In genomic region chr15:30646501-30647431, GRCm38 (mm10) we compare ENCODE assay signal across 8 mouse cellular contexts.
DNase-seq lines count a peak whose midpoint lies in the region; ATAC-seq and TF ChIP-seq lines count a peak whose summit lies in the region.

No protein-coding gene starts in this region.

- no peak for DNase-seq in liver, adult 2 months (ENCODE audit: extremely low read depth, low read depth, low spot score)
- no peak for DNase-seq in liver
- DNase-seq in cerebellum, adult 8-10 months = peak; percentile 54
- peak; percentile 31 to 40 for DNase-seq in frontal cortex, postnatal 10 days (ENCODE audit: low spot score in 2 of 2)
- DNase-seq in left cerebral cortex, adult 2 months (ENCODE audit: extremely low spot score in 1 of 2, low spot score in 2 of 2) = peak; percentile 37 to 43
- peak; percentile 53 for DNase-seq in right cerebral cortex, postnatal 4 days
- DNase-seq in ovary, postnatal 36 days (ENCODE audit: low spot score) = no peak

- peak; percentile 29 for ATAC-seq in megakaryocyte, adult 5-6 weeks (ENCODE audit: poor library complexity, severe bottlenecking)

- no peak overlapping the region for H3K9ac ChIP-seq in liver, adult 2 months (ENCODE audit: low read depth, low read length)

- H3K79me2 ChIP-seq in liver, adult 2 months (ENCODE audit: control insufficient read depth, insufficient read depth, low read length) = no peaks in the 10 kb centered on the region

- peaks cover 7% of the 10 kb centered on the region for H3K27me3 ChIP-seq in liver, adult 2 months (ENCODE audit: control insufficient read depth, insufficient read depth, low read length)

- intact Hi-C loops in left cerebral cortex, adult 2 months (cut with DNase I) = loop anchor here (5.0 kb wide), 2 partner anchors 96 to 219 kb away; no protein-coding TSS in a partner anchor

- H3K4me1 ChIP-seq in liver, adult 2 months (ENCODE audit: control insufficient read depth, insufficient read depth, low read length) = no peaks in the 10 kb centered on the region

- H3K36me3 ChIP-seq in liver, adult 2 months (ENCODE audit: control insufficient read depth, insufficient read depth, low read length) = no peaks in the 10 kb centered on the region

- TF ChIP-seq CTCF in liver, adult 2 months (IDR thresholded peaks at IDR 0.05; ENCODE audit: low read depth, low read length) = no peak
- TF ChIP-seq CTCF in left cerebral cortex, adult 2 months (IDR thresholded peaks at IDR 0.05) = no peak

- 2% methylated on average over 94 of the region's 94 CpGs for WGBS in liver, adult 2 months

- no peak for TF ChIP-seq POLR2A in liver, adult 2 months (IDR thresholded peaks at IDR 0.05; ENCODE audit: extremely low read depth, insufficient read depth, low read length)

- no peak overlapping the region for H3K27ac ChIP-seq in liver, adult 2 months (replicated peaks; ENCODE audit: insufficient read depth, low read depth, low read length)
- peak overlapping the region; percentile 78 for H3K27ac ChIP-seq in left cerebral cortex, adult 2 months

- peak overlapping the region; percentile 25; the same call in 1 of the 2 replicates for H3K4me3 ChIP-seq in liver, adult 2 months (ENCODE audit: insufficient read depth, low read depth, low read length)
- H3K4me3 ChIP-seq in left cerebral cortex, adult 2 months = peak overlapping the region; percentile 57

Comparison
In these comparisons a context has a peak if more than half of its experiments do, and no peak if none do; other contexts are left out.
1. DNase-seq: peak in cerebellum, adult 8-10 months (single experiment), frontal cortex, postnatal 10 days (2 of 2), left cerebral cortex, adult 2 months (2 of 2) and right cerebral cortex, postnatal 4 days (single experiment); none in liver, adult 2 months (single experiment), liver (single experiment) and ovary, postnatal 36 days (single experiment).